Mouse (Mus musculus): ENCODE measurements around the gene Btd.
A peak's percentile ranks its signal among the peaks of the same experiment; 100 is the strongest.
"Not testable (repeated sequence)": the region's sequence is repeated elsewhere in the genome, so short reads cannot be mapped to it uniquely, and the experiment has no call there.

Gene Btd

GRCm38 (mm10) chr14:31640890-31641505 lies at the start of gene Btd, which contains the start of gene Hacl1:
Gene Btd (plus strand): TSS chr14:31641028.
Gene Hacl1 (minus strand): TSS chr14:31641286.
- peak; percentile 96 for DNase-seq

- no peak for DNase-seq
Observed at GRCm38 (mm10) chr14:31591243-31591642, 49.6 kb upstream of the Btd start, which contains the start of gene Colq. Gene Colq (minus strand): TSS chr14:31591343.

GRCm38 (mm10) chr14:31593036-31593435 lies 47.8 kb upstream of the Btd start:
- no peak for DNase-seq

GRCm38 (mm10) chr14:31594693-31595092 lies 46.1 kb upstream of the Btd start:
- peak; percentile 60 for DNase-seq

- no peak for DNase-seq
Observed at GRCm38 (mm10) chr14:31596408-31596807, 44.4 kb upstream of the Btd start.

- DNase-seq = no peak
Observed at GRCm38 (mm10) chr14:31597446-31597845, 43.4 kb upstream of the Btd start.

GRCm38 (mm10) chr14:31601908-31602615 lies 38.8 kb upstream of the Btd start:
- no peak for DNase-seq

GRCm38 (mm10) chr14:31602616-31602979 lies 38.2 kb upstream of the Btd start:
- DNase-seq = not testable (repeated sequence)

GRCm38 (mm10) chr14:31604916-31605315 lies 35.9 kb upstream of the Btd start:
- peak; percentile 45 for DNase-seq

GRCm38 (mm10) chr14:31605514-31605913 lies 35.3 kb upstream of the Btd start:
- DNase-seq = no peak

- peak; percentile 17 for DNase-seq
Observed at GRCm38 (mm10) chr14:31611986-31612385, 28.8 kb upstream of the Btd start.

GRCm38 (mm10) chr14:31613671-31614070 lies 27.2 kb upstream of the Btd start:
- no peak for DNase-seq

- no peak for DNase-seq
Observed at GRCm38 (mm10) chr14:31617204-31617603, 23.6 kb upstream of the Btd start.

- DNase-seq = no peak
Observed at GRCm38 (mm10) chr14:31617997-31618396, 22.8 kb upstream of the Btd start.

- DNase-seq = no peak
Observed at GRCm38 (mm10) chr14:31620591-31621223, 20.1 kb upstream of the Btd start.

- no peak for DNase-seq
Observed at GRCm38 (mm10) chr14:31622748-31623147, 18.1 kb upstream of the Btd start.

- DNase-seq = no peak
Observed at GRCm38 (mm10) chr14:31630677-31631076, 10.2 kb upstream of the Btd start.

GRCm38 (mm10) chr14:31640346-31640889 lies 410 bp upstream of the Btd start, which contains the start of gene Gm49387:
Gene Gm49387 (minus strand): TSS chr14:31640878.
- no peak for DNase-seq

- peak; percentile 91 for DNase-seq
Observed at GRCm38 (mm10) chr14:31641506-31642155, 803 bp downstream of the Btd start.

GRCm38 (mm10) chr14:31644183-31644830 lies 3.5 kb downstream of the Btd start:
- peak; percentile 88 for DNase-seq

GRCm38 (mm10) chr14:31644931-31645547 lies 4.2 kb downstream of the Btd start:
- peak; percentile 49 for DNase-seq

- DNase-seq = no peak
Observed at GRCm38 (mm10) chr14:31645920-31646319, 5.1 kb downstream of the Btd start.
